Mouse (Mus musculus) monocyte, adult 5-6 weeks (primary cell): ENCODE measurements at regions not wholly inside any gene's neighbourhood (a gene's known extent, or its start where the extent isn't known, plus 50 kb on each side); places are given as distances from the start of the nearest gene placed in this dataset.
"Not testable (repeated sequence)": the region's sequence is repeated elsewhere in the genome, so short reads cannot be mapped to it uniquely, and the experiment has no call there.

Experiments used
- ATAC-seq: fragments of 153-309, 156-312 bp; replicated peaks from 2 replicates; pipeline ENCODE4 v1.8.0; 2017; ENCODE audit warnings: mild to moderate bottlenecking; ENCODE audit not compliant: low TSS enrichment, insufficient number of reproducible peaks, severe bottlenecking, poor library complexity, low FRiP score

DNA sequence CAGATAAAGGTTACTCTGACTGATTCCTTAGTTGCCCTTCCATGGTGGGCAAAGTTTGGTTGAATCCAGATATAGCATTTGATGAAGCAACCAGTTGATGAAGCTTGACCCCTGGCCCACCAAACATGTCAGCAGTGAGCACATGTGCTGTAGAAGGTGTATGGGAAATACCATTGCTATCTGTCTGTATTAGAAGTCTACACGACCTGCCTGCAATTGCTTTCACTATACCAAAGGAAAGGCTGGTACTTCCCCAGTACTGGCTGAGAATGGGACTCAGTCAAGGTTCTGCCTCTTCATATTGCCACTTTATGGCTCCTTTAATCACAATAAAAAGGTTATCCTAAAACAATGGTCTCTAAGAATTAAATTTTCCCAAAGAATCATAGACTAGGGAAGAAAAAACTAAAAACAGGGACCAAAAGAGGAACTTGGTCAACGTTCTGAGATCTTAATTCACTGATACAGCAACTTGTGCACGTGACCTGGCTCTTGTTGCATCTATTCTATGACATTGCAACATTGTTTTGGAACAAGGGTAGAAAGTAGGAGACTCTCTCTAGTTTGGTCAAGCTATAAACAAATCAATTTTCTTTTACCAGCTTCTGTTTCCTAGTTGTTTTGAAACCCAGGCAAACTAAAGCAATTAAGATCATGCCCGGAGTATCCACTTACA lies 284.0 kb downstream of the Rapgef2 start:
- ATAC-seq: no peak

DNA sequence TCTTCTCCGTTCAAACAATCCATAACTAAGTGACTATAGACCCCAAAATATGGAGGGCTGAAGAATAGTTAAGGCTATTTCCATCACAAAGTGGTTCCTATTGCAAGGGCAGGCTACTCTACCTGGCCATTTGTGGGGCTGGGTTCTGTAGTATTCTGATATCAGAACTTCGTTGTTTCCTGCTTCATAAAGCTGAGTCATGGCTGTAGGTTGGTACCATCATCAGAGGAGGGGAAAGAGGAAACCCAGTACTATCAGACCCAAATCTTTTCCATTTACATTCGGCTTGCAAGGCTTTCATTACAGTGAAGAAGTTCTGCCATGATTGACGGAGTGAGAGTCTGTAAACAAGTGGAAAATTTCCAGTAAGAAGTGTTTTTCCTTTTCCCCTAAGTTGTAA lies 284.6 kb downstream of the Rapgef2 start:
- no peak for ATAC-seq

DNA sequence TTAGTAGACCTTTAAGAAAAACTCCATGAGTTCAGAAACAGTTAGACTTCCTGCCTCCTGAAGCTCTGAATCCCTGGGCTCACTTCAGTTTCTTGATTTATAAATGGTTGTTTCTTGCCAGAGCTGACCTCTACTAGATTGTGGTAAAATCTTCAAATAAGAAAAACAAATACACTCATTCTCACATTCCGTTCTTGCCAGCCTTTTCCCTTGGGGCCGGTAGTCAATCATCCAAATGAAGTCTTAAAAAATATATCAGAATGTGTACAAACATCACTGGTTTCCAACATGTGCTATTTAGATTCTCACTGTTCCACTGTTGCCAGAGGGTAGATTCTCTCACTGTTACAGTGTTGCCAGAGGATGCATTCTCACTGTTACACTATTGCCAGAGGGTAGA lies 286.0 kb downstream of the Rapgef2 start:
- no peak for ATAC-seq

DNA sequence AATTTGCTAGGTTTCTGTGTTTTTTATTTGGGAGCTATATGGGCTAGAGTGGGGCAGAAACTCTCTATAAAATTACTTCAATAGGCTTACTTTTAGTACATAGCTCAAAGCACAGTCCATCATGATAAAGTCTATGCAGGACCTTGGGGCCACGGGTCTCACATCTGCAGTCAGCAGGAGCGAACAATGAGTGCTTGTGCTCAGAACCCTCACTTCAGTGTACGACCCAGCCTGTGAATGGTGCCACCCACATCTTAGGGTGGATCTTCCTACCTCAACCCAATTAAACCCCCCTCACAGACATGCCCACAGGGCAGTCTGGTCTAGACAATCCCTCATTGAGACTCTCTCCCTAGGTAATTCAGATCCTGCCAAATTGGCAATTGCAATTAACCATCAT lies 286.5 kb downstream of the Rapgef2 start:
- ATAC-seq: no peak

DNA sequence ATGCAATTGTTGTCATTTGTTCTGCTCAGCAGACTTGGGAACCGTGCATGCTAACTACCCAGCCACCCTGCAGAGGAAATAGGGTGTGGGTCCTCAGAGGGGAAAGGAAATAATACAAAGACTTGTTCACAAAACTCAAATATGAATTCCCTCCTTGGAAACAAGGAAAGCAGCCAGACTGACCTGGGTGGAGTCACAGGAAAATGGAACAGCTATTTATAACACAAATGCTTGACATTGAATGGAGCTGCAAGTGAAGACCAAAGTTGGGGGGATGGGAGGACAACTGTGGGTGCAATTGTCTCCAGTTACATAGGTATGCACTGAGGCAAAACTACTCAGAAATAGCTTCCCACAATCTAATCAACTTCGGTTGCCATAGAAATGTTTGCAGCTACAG lies 298.2 kb downstream of the Rapgef2 start:
- ATAC-seq: no peak

DNA sequence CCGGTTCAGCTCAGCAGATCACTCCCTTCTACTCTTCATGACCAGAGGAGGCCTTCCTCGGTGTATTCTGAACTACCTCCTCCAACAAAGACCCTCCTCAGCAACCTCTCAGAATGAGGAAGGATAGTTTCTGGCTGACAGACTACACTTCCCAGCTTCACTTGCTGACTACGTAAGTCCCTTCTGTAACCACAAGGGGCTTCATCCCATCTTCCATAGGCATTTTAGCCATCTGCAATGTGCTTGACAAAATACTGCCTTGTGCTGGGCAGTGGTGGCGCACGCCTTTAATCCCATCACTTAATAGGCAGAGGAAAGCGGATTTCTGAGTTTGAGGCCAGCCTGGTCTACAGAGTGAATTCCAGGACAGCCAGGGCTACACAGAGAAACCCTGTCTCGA lies 299.6 kb downstream of the Rapgef2 start:
- ATAC-seq: no peak

GRCm38 (mm10) chr3:78981057-78981456 lies 305.3 kb downstream of the Rapgef2 start:
- peak; percentile 22; the same call in 1 of the 2 replicates for ATAC-seq

GRCm38 (mm10) chr3:78978781-78979180 lies 307.5 kb downstream of the Rapgef2 start:
- ATAC-seq: no peak

DNA sequence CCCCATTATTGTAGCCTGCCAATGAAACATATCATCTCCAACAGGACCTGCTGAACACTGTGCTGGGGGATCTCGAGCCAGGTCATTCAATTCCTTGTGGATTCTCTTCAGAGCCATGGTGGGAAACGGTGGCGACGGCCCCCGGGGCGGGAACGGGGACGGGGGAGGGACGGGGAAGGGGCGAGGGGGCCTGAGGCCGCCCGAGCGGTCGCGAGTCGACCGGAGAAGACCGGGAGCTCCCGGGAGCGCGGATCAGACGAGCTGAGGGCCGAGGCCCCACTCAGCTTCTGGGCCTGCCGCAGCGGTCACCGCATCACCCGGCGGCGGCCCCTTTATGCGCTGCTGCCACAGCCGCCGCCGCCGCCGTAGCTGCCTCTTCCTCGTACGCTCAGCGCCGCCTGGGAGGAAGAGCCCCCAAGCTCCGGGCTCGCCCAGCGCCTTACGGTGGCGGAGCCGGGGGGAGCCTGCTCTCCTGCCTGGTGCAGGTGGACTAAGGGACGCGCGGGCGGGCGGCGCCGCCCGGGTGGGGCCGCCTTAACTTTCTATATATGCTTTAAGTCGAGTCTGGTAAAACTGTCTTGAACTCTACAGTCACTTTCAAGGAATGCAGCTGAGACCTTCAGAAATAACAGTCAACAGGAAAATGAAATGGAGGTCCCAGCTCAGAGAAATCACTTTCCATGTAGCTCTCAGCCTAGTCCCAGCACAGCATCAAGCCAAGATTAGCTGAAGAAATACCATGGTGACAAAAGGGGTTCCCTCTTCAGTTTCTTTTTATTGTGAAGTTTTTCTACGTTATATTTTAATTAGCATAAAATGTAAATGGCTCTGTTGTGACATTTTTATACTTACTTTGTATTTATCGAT lies 319.4 kb downstream of the Rapgef2 start:
- peak; percentile 47; the same call in 1 of the 2 replicates for ATAC-seq

GRCm38 (mm10) chr3:78964231-78964858 lies 322.0 kb downstream of the Rapgef2 start:
- no peak for ATAC-seq

DNA sequence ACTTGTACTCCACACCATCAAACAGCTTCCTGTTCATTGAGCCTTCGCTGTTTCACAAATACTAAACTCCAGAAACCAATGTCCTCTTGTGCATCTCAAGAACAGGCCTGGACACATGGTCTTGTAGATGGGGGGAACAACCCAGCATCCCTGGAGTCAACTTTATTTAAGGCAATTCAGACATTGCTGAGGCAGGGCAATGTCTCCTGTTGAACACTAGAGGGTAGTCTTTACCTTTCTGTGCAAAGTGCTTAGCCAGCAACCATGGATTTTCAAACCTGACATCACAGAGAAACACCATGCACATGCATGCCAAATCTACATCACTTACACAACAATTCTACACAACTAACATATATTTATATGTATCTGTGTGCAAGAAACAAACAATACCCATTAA lies 327.5 kb downstream of the Rapgef2 start:
- peak; percentile 59; the same call in 1 of the 2 replicates for ATAC-seq

- no peak for ATAC-seq
Observed at GRCm38 (mm10) chr3:78955364-78955763, 331.0 kb downstream of the Rapgef2 start.

DNA sequence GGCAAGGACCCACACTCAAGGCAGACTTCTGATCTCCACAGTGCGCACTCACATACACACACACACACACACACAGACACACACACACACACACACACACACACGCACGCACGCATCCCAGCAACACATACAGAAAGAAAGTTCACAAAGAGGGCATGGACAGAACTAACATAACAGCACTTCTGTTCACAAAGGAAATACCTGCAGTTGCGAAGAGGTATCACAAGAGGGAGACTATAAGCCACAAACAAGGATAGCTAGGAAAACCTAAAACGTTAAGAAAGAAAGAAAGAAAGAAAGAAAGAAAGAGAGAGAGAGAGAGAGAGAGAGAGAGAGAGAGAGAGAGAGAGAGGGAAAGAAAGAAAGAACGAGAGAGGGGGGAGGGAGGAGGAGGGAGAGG lies 336.9 kb downstream of the Rapgef2 start:
- not testable (repeated sequence) for ATAC-seq

DNA sequence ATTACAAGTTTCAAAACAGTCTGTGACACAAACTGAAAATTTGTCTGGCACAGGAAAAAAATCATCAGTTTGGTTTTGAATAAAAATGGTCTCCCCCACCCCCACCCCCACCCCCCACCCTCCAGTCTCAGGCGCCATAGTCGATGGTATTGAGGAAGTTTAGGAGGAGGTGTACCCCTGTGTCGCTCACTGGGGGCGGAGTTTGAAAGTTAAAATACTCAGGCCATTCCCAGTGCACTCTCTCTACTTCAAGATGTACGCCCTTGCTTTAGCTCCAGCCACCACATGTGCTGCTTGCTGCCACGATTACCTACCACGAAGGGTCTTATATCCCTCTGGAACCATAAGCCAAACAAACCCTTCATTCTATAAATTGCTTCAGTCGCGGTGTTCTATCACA lies 337.6 kb downstream of the Rapgef2 start:
- ATAC-seq: no peak

- peak; percentile 62; the same call in 1 of the 2 replicates for ATAC-seq
Observed at GRCm38 (mm10) chr3:78948171-78948570, 338.1 kb downstream of the Rapgef2 start.

DNA sequence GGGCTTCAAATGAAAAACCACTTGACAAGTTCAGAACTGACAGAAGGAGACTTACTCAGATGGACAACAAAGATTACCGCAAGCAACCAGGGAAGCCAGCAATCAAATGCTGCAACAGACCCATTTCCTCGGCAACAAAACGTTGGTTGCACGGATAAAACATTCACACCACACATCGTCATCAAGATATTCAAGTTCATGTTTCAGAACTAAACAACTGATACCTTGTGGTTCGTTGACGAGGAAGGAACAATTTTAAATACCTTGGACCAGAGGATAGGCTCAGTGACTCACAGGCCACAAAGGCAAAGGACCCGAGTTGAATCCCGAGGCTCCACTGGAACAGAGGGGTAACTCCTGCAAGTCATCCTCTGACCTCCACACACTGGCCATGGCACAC lies 339.1 kb downstream of the Rapgef2 start:
- no peak for ATAC-seq

DNA sequence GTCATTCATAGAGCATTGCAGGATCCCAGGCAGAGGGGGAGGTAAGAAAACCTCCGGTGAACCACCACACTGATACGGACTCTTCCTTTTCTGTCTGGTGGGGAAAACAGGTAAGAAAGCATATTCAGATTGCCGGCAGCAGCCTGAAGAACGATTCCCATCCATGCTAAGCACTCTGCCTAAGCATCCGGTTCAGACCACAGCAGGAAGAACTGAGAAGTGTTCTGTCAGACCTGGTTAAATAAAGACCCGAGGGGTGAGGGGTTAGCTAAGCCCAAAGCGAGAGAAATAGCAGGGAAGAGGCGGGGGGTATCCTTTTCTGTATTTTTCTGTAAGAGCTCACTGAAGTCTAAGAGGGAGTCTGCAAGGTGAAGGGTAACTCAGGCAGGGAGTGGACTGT lies 342.1 kb downstream of the Rapgef2 start:
- no peak for ATAC-seq

- no peak for ATAC-seq
Observed at GRCm38 (mm10) chr3:78932975-78933374, 353.3 kb downstream of the Rapgef2 start.

GRCm38 (mm10) chr3:78919850-78920249 lies 366.5 kb downstream of the Rapgef2 start:
- no peak for ATAC-seq

GRCm38 (mm10) chr3:78919407-78919806 lies 366.9 kb downstream of the Rapgef2 start:
- peak; percentile 88 for ATAC-seq
